Mouse (Mus musculus) neural tube, embryonic 15.5 days (tissue): ENCODE measurements around the gene Coa3. TPM values are rescaled to one million over a fixed set of nuclear protein-coding genes. Genes with fewer than 3 reads are reported as not detected.
A peak's percentile ranks its signal among the peaks of the same experiment; 100 is the strongest.

Source experiments
- ATAC-seq: fragments of 200-750 bp; cut with Nextera tagmentation; 2 replicates; pipeline ENCODE4 v1.8.0; 2017; ENCODE audit warnings: mild to moderate bottlenecking, moderate TSS enrichment, moderate library complexity; ENCODE audit not compliant: low FRiP score
- H3K27ac ChIP-seq: fragments of 300-500 bp; sonication (generic); replicated peaks from 2 replicates; pipeline ENCODE4 v1.5.1; 2015; ENCODE audit warnings: mild to moderate bottlenecking, inconsistent platforms
- H3K27me3 ChIP-seq: fragments of 300-500 bp; sonication (generic); replicated peaks from 2 replicates; pipeline ENCODE4 v1.6.1; 2015; ENCODE audit warnings: inconsistent platforms
- H3K36me3 ChIP-seq: fragments of 300-500 bp; sonication (generic); 2 replicates; pipeline ENCODE4 v1.6.1; 2015; ENCODE audit warnings: inconsistent platforms
- H3K4me1 ChIP-seq: fragments of 300-500 bp; sonication (generic); 2 replicates; pipeline ENCODE4 v1.6.1; 2015; ENCODE audit warnings: inconsistent platforms
- H3K4me2 ChIP-seq: fragments of 300-500 bp; sonication (generic); 2 replicates; pipeline ENCODE4 v1.6.1; 2015; ENCODE audit warnings: inconsistent platforms, mild to moderate bottlenecking, moderate library complexity
- H3K4me3 ChIP-seq: fragments of 300-500 bp; sonication (generic); replicated peaks from 2 replicates; pipeline ENCODE4 v1.5.1; 2015; ENCODE audit warnings: mild to moderate bottlenecking, inconsistent platforms
- H3K9ac ChIP-seq: fragments of 300-500 bp; sonication (generic); replicated peaks from 2 replicates; pipeline ENCODE4 v1.6.1; 2015; ENCODE audit warnings: mild to moderate bottlenecking, inconsistent platforms
- H3K9me3 ChIP-seq: fragments of 300-500 bp; sonication (generic); replicated peaks from 2 replicates; pipeline ENCODE4 v1.6.1; 2016; ENCODE audit warnings: inconsistent platforms
- WGBS: fragments of 180-500 bp; shearing (Covaris S2); methylation state at CpG from one replicate; pipeline ENCODE4 v1.1.7; 2015; ENCODE audit warnings: mixed read lengths; 5-methylcytosine and 5-hydroxymethylcytosine counted together
- polyA plus RNA-seq: library from polyadenylated mRNA; unstranded; fragments of >200 nt; fragmentation: Nextera tagmentation; extraction: Ambion mirVana; gene quantifications from 2 replicates; pipeline ENCODE4 v1.2.1, GENCODE M21; 2015

Coa3 gene
- polyA plus RNA-seq, 1 experiment from 2014 or later: 237 TPM

DNA sequence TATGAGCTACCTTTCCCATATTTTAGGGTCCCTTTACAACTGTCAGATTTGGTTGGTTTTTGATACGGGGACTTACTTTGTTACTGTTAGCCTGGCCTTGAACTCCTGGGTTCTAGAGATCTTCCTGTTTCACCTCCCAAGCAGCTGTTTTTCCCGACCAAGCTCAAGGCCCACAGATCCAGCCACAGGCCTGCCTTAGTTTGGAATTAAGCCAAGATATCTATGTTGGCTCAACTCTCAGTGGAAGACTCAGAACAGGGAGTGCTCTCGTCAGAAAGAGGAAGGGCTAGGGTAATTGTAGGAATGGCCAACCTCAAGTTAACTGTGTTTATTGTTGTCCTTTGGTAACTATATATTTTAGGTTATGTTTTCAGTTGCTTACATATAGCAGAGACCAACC, 33.2 kb upstream of the Coa3 start:
- no peaks in the 10 kb centered on the region for H3K9me3 ChIP-seq
- H3K4me1 ChIP-seq: peaks cover 9% of the 10 kb centered on the region
- H3K27ac ChIP-seq: no peak overlapping the region
- no peaks in the 10 kb centered on the region for H3K36me3 ChIP-seq
- WGBS: 73% methylated on average over 3 of the region's 3 CpGs
- no peak overlapping the region for H3K9ac ChIP-seq
- H3K4me3 ChIP-seq: no peak overlapping the region
- peaks cover under 1% of the 10 kb centered on the region for H3K27me3 ChIP-seq
- no peak for ATAC-seq
- no peak overlapping the region for H3K4me2 ChIP-seq

DNA sequence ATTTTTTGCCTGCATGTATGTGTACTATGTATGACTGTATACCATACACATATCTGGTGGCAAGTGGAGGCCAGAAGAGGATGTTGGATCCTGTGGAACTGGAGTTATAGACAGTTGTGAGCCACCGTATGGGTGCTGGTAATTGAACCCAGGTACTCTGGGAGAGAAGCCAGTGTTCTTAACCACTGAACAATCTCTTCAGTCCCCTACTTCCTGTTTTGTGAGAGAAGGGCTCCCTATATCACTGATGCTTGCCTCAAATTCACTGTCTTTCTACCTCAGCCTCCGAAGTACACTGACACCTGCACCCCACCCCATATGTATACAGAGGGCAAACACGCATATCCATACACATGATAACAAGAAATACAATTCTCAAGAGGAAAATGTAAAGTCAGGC, 32.2 kb upstream of the Coa3 start:
- no peak for ATAC-seq
- Histone ChIP-seq H3K4me3 (no peak overlapping the region), H3K4me2 (no peak overlapping the region), H3K27me3 (peaks cover 9% of the 10 kb centered on the region), H3K9ac (no peak overlapping the region), H3K36me3 (no peaks in the 10 kb centered on the region), H3K4me1 (peaks cover 2% of the 10 kb centered on the region; the same call in 1 of the 2 replicates), H3K9me3 (no peaks in the 10 kb centered on the region), H3K27ac (no peak overlapping the region)
- 93% methylated on average over 3 of the region's 3 CpGs for WGBS

DNA sequence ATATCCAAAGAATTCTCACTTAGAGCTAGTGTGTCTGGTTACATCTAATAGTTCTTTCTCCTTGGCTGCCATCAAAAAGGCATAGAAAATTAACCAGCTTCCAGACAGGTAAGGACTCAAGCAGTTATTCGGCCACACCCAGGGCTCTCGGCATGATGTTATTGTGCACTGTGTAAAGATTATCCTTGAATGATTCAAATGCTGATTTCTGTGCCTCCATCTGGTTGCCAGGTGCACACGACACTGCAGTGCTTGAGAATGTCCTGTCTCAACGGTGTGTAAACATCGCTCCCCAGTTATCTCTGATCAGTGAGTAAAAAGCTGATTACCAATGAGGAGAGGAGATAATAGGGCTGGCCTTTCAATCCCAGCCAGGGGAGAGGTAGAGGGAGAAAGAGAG, 28.8 kb upstream of the Coa3 start:
- no peak for ATAC-seq
- no peak overlapping the region for H3K9ac ChIP-seq
- no peak overlapping the region for H3K4me3 ChIP-seq
- no peak overlapping the region for H3K4me2 ChIP-seq
- no peaks in the 10 kb centered on the region for H3K9me3 ChIP-seq
- peaks cover 9% of the 10 kb centered on the region; the same call in 1 of the 2 replicates for H3K27me3 ChIP-seq
- WGBS: 46% methylated on average over 5 of the region's 5 CpGs
- H3K4me1 ChIP-seq: no peaks in the 10 kb centered on the region
- H3K36me3 ChIP-seq: no peaks in the 10 kb centered on the region
- H3K27ac ChIP-seq: no peak overlapping the region

DNA sequence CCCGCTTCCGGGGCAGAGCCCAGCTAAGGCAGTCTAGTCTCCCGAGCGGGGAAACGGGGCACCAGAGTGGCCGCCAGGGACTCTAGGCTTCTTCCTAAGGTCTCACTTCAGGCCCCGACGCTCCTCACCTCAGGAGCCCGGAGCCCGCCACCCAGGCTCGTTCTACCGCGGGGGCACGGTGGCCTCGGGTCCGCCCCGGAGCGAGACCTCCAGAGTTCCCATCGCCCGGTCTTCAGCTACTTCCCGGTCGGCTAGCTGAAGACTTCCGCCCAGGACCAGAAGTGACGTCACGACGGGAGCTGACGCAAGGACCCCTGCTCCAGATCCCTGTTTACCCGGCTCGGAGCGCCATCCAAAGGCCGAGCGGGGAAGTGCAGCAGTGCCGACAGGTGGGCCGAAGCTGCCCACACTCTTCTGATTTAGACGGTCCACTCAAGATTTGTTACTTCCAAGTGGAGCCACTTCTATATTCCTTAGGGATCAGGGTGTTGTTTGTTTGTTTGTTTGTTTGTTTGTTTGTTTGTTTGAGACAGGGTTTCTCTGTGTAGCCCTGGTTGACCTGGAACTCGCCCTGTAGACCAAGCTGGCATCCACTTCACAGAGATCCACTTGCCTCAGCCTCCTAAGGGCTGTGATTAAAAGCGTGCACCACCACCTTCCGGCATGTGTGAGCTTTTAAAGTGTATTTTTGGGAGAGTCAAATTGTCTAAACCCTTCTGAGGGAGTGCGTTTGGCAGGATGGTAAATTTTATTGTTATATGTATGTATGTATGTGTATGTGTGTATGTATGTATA, 23.3 kb upstream of the Coa3 start, which contains the start of gene Becn1:
Becn1 (minus strand) TSS at position 283 of the 795 bp plus-strand sequence.
- peaks cover 21% of the 10 kb centered on the region for H3K36me3 ChIP-seq
- 0 out of 2 replicates have a peak, but pooled peaks cover 9% of the 10 kb centered on the region for H3K27me3 ChIP-seq
- H3K9me3 ChIP-seq: no peaks in the 10 kb centered on the region
- peaks cover 26% of the 10 kb centered on the region for H3K4me1 ChIP-seq
- peak within 1 kb of the TSS; percentile 77 for H3K27ac ChIP-seq
- H3K4me3 ChIP-seq: peak within 1 kb of the TSS; percentile 92
- H3K4me2 ChIP-seq: peak within 1 kb of the TSS; percentile 97
- peak within 1 kb of the TSS; percentile 89 for H3K9ac ChIP-seq
- peak; percentile 96 for ATAC-seq
- WGBS: 8% methylated on average over 39 of the region's 39 CpGs

DNA sequence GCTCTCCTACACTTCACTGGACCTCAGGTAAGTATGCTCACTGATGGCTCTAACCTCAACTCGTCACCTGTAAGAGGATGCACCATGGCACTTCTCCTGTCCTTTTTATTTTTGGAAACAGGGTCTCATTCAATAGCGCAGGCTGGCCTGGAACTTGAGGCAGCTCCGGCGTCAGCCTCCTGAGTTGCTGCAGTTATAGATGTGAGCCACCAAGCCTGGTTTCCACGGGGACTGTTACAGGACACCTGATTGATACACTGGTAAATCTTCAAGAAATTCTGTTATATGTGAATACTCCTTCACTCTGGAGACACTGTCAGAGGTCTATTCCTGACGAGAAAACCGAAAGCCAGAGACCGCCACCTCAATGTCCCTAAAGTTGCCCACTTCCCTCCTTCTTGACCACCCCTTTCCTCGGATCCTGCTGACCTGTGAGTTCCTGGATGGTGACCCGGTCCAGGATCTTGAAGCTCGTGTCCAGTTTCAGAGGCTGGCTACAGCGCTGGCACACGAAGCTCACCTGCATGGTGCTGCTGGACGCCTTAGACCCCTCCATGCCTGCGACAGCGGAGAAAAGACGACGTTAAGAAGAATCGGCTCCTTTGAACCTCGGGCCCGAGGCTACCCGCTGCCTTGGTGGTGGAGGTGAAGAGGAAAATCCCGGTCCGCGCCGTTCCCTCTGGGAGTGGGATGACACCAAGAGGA, 22.5 kb upstream of the Coa3 start:
- peak overlapping the region; percentile 89 for H3K9ac ChIP-seq
- 13% methylated on average over 26 of the region's 26 CpGs for WGBS
- no peak for ATAC-seq

DNA sequence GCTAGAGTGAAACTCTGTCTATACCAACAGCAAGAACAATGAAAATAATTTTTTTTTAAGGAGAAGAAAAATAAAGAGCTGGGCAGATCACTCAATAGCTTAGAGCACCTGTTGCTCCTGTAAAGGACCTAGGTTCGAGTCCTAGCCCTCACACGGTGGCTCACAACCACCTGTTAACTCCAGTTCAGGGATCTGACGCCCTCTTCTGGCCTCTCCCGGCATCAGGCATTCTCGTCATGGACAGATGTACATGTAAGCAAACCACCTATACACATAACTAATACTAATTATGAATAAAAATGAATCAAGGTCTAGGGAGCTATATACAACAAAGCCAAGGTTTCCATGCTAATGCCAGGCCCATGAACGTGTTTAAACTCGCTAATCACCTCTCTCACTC, 22.0 kb upstream of the Coa3 start:
- no peak for ATAC-seq
- WGBS: 69% methylated on average over 7 of the region's 7 CpGs
- no peaks in the 10 kb centered on the region for H3K27me3 ChIP-seq
- peak overlapping the region; percentile 92 for H3K4me3 ChIP-seq
- no peaks in the 10 kb centered on the region for H3K9me3 ChIP-seq
- peaks cover 27% of the 10 kb centered on the region for H3K36me3 ChIP-seq
- H3K4me1 ChIP-seq: peaks cover 26% of the 10 kb centered on the region
- peak overlapping the region; percentile 97 for H3K4me2 ChIP-seq
- H3K27ac ChIP-seq: no peak overlapping the region
- H3K9ac ChIP-seq: peak overlapping the region; percentile 89

More for the DNA sequence above, 22.5 kb upstream of the Coa3 start:
- H3K4me3 ChIP-seq: peak overlapping the region; percentile 92
- peak overlapping the region; percentile 77 for H3K27ac ChIP-seq
- no peaks in the 10 kb centered on the region for H3K9me3 ChIP-seq
- 0 out of 2 replicates have a peak, but pooled peaks cover 2% of the 10 kb centered on the region for H3K27me3 ChIP-seq
- peaks cover 21% of the 10 kb centered on the region for H3K36me3 ChIP-seq
- peak overlapping the region; percentile 97 for H3K4me2 ChIP-seq
- H3K4me1 ChIP-seq: peaks cover 26% of the 10 kb centered on the region

DNA sequence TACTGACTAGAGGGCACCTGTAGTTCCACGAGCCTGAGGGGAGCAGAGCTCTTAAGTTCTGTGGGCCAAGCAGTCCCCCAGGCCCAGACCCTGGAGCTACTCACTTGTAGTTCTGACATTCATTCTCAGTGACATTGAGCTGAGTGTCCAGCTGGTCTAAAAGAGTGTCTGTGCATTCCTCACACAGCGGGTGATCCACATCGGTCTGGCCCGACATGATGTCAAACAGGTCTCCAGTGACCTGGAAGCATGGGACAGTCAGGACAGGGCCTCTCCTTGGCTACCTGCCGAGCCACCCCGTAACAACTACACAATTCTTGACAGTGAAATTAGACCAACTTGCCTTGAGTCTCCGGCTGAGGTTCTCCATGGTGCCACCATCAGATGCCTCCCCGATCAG, 16.3 kb upstream of the Coa3 start:
- no peak overlapping the region for H3K9ac ChIP-seq
- H3K4me3 ChIP-seq: no peak overlapping the region
- no peaks in the 10 kb centered on the region for H3K9me3 ChIP-seq
- H3K27me3 ChIP-seq: no peaks in the 10 kb centered on the region
- H3K4me2 ChIP-seq: no peak overlapping the region
- 96% methylated on average over 8 of the region's 8 CpGs for WGBS
- H3K27ac ChIP-seq: no peak overlapping the region
- H3K4me1 ChIP-seq: peaks cover 7% of the 10 kb centered on the region
- ATAC-seq: no peak
- H3K36me3 ChIP-seq: peaks cover 82% of the 10 kb centered on the region

DNA sequence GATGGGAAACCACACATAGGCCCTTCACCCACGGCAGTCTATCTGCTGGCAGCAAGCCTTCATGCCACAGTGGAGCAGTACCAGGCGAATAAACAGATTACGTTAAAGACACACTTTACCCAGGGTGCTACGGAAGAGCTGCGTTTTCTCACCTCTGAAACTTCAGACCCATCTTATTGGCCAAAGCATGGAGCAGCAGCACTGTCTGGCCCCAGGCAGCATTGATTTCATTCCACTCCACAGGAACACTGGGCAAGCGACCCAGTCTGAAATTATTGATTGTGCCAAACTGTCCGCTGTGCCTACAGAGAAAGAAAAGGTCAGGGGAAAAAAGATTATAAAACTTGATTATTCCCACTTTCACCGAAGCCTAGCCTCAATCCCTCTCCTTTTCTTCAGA, 12.3 kb upstream of the Coa3 start:
- ATAC-seq: no peak
- H3K9me3 ChIP-seq: no peaks in the 10 kb centered on the region
- 99% methylated on average over 8 of the region's 8 CpGs for WGBS
- H3K9ac ChIP-seq: no peak overlapping the region
- peaks cover 80% of the 10 kb centered on the region for H3K36me3 ChIP-seq
- no peaks in the 10 kb centered on the region for H3K4me1 ChIP-seq
- H3K4me2 ChIP-seq: no peak overlapping the region
- no peak overlapping the region for H3K4me3 ChIP-seq
- no peaks in the 10 kb centered on the region for H3K27me3 ChIP-seq
- H3K27ac ChIP-seq: no peak overlapping the region

DNA sequence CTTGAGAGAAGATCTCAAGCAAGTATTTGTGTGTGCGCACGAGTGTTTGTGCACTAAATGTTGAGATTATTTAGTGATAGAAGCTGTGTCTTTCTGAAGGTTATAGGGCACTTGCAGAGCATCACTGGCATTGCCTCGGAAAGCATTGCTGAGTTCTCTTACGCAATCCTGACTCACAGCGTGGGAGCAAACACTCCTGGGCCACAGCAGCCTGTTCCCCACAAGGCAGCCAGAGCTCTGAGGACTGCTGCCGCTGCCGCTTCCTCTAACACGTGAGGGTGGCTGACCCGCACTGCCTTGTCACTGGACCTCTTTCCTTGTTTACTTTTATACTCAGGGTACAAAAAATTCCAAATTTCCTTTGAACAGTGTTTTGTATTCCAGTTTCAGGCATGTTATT, 8.4 kb upstream of the Coa3 start:
- Histone ChIP-seq H3K4me2 (no peak overlapping the region), H3K9ac (no peak overlapping the region), H3K36me3 (peaks cover 51% of the 10 kb centered on the region), H3K4me1 (no peaks in the 10 kb centered on the region), H3K4me3 (no peak overlapping the region), H3K27me3 (no peaks in the 10 kb centered on the region), H3K9me3 (no peaks in the 10 kb centered on the region), H3K27ac (no peak overlapping the region)
- WGBS: 88% methylated on average over 9 of the region's 9 CpGs
- no peak for ATAC-seq

DNA sequence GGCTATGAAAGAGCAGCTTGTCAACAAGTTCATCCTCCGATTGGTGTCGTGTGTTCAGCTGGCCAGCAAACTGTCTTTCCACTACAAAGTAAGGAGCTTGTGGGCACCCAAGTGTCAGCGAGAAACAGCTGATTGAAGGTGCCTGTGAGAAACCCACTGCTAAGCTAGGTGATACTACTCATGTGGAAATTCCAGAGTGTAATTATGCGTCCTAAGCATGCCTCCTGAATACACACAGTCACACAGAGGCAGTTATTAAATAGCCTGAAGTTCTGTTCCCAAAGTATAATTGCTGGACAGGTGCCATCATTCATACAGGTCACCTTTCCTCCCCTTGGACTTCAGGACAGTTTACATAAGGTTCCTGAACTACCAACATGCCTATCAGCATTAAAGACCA, 4.9 kb upstream of the Coa3 start:
- H3K4me1 ChIP-seq: peaks cover 7% of the 10 kb centered on the region
- no peaks in the 10 kb centered on the region for H3K9me3 ChIP-seq
- H3K4me3 ChIP-seq: no peak overlapping the region
- ATAC-seq: no peak
- no peak overlapping the region for H3K4me2 ChIP-seq
- 74% methylated on average over 4 of the region's 4 CpGs for WGBS
- peaks cover 18% of the 10 kb centered on the region for H3K36me3 ChIP-seq
- no peak overlapping the region for H3K27ac ChIP-seq
- H3K27me3 ChIP-seq: no peaks in the 10 kb centered on the region; the same call in 1 of the 2 replicates
- H3K9ac ChIP-seq: no peak overlapping the region

DNA sequence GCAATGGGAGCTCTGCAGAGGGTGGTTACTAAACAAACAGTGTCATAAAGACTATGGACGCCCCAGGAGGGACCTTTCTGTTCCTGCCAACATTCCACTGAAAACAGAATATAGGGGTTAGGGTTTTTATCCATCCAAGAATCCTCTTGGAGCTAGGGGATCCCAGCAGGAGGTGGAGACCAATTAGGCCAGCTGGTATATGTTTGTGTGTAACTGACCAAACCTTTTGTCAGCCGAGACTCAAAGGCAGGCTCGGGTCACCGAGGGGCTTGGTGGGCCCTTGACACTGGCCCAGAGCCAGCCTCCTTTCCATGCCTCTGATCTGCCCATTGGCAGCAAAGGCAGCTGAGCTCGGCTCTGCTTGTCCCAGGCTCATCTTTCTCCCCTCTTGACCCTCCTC, 4.0 kb upstream of the Coa3 start:
- no peak overlapping the region for H3K4me2 ChIP-seq
- H3K27ac ChIP-seq: no peak overlapping the region
- peaks cover 13% of the 10 kb centered on the region for H3K36me3 ChIP-seq
- WGBS: 19% methylated on average over 5 of the region's 5 CpGs
- H3K9ac ChIP-seq: no peak overlapping the region
- ATAC-seq: no peak
- no peaks in the 10 kb centered on the region; the same call in 1 of the 2 replicates for H3K27me3 ChIP-seq
- H3K9me3 ChIP-seq: no peaks in the 10 kb centered on the region
- peaks cover 11% of the 10 kb centered on the region for H3K4me1 ChIP-seq
- H3K4me3 ChIP-seq: no peak overlapping the region

DNA sequence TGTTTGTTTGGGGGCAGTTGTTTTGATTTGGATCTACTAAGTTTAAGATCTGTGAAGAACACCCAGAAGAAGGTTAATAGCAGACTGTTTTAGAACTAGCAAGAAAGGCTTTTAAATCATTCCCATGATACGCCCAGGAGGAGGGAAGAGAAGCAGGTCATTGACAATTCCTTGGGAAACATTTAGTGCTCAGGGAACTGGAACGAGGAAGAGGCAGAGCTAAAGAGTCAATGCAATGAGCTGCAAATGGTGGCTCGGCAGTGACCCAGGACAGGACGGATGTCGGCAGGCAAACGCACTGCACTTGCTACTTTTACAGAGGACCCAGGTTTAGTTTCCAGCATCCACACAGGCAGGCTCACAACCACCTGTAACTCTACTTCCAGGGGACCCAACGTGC, 1.9 kb upstream of the Coa3 start:
- no peak overlapping the region for H3K4me3 ChIP-seq
- no peaks in the 10 kb centered on the region; the same call in 1 of the 2 replicates for H3K27me3 ChIP-seq
- no peak overlapping the region for H3K27ac ChIP-seq
- H3K4me1 ChIP-seq: peaks cover 29% of the 10 kb centered on the region
- no peak overlapping the region for H3K9ac ChIP-seq
- ATAC-seq: no peak
- H3K9me3 ChIP-seq: no peaks in the 10 kb centered on the region
- peaks cover 6% of the 10 kb centered on the region for H3K36me3 ChIP-seq
- no peak overlapping the region for H3K4me2 ChIP-seq
- WGBS: 45% methylated on average over 7 of the region's 7 CpGs
